Mouse (Mus musculus): ENCODE measurements at regions not wholly inside any gene's neighbourhood (a gene's known extent, or its start where the extent isn't known, plus 50 kb on each side); places are given as distances from the start of the nearest gene placed in this dataset.

GRCm38 (mm10) chr8:92024133-92024532, 222.3 kb upstream of the Irx3 start:
- no peak overlapping the region for H3K4me3 ChIP-seq (ENCODE audit: low read length)
- H3K36me3 ChIP-seq (ENCODE audit: insufficient read depth, low read length) = no peaks in the 10 kb centered on the region
- H3K9ac ChIP-seq (replicated peaks; ENCODE audit: low read length) = no peak overlapping the region
- H3K27me3 ChIP-seq (ENCODE audit: insufficient read depth, low read length) = peaks cover 55% of the 10 kb centered on the region
- no peak for ATAC-seq (ENCODE audit: low FRiP score, low TSS enrichment)
- WGBS = 19% methylated on average over 8 of the region's 8 CpGs
- H3K4me1 ChIP-seq (ENCODE audit: insufficient read depth, low read length) = peaks cover 4% of the 10 kb centered on the region; the same call in 1 of the 2 replicates
- H3K4me2 ChIP-seq (replicated peaks; ENCODE audit: low read depth, low read length) = no peak overlapping the region; the same call in 1 of the 2 replicates
- H3K9me3 ChIP-seq (ENCODE audit: low read length) = no peaks in the 10 kb centered on the region
- no peak overlapping the region for H3K27ac ChIP-seq (ENCODE audit: low read length)

- Histone ChIP-seq H3K4me3 (ENCODE audit: low read length) (no peak overlapping the region), H3K27ac (ENCODE audit: low read length) (no peak overlapping the region), H3K4me1 (ENCODE audit: insufficient read depth, low read length) (peaks cover 4% of the 10 kb centered on the region; the same call in 1 of the 2 replicates), H3K9ac (replicated peaks; ENCODE audit: low read length) (no peak overlapping the region), H3K9me3 (ENCODE audit: low read length) (no peaks in the 10 kb centered on the region), H3K36me3 (ENCODE audit: insufficient read depth, low read length) (no peaks in the 10 kb centered on the region), H3K27me3 (ENCODE audit: insufficient read depth, low read length) (peaks cover 38% of the 10 kb centered on the region), H3K4me2 (replicated peaks; ENCODE audit: low read depth, low read length) (no peak overlapping the region)
- WGBS = 86% methylated on average over 3 of the region's 3 CpGs
- ATAC-seq (ENCODE audit: low FRiP score, low TSS enrichment) = no peak
Measured at GRCm38 (mm10) chr8:92021521-92021920, 219.7 kb upstream of the Irx3 start.

- ATAC-seq (ENCODE audit: low FRiP score, low TSS enrichment) = 0 out of 2 replicates have a peak, but pooled peaks have one; percentile 39
- Histone ChIP-seq H3K4me3 (ENCODE audit: low read length) (no peak overlapping the region), H3K27me3 (ENCODE audit: insufficient read depth, low read length) (peaks cover 11% of the 10 kb centered on the region; the same call in 1 of the 2 replicates), H3K4me2 (replicated peaks; ENCODE audit: low read depth, low read length) (no peak overlapping the region), H3K9me3 (ENCODE audit: low read length) (no peaks in the 10 kb centered on the region), H3K36me3 (ENCODE audit: insufficient read depth, low read length) (no peaks in the 10 kb centered on the region), H3K27ac (ENCODE audit: low read length) (no peak overlapping the region), H3K9ac (replicated peaks; ENCODE audit: low read length) (no peak overlapping the region), H3K4me1 (ENCODE audit: insufficient read depth, low read length) (peaks cover 4% of the 10 kb centered on the region; the same call in 1 of the 2 replicates)
- WGBS = 65% methylated on average over 4 of the region's 4 CpGs
Measured at GRCm38 (mm10) chr8:92014704-92015103, 212.8 kb upstream of the Irx3 start.

- H3K27me3 ChIP-seq (ENCODE audit: insufficient read depth, low read length) = peaks cover 15% of the 10 kb centered on the region
- H3K36me3 ChIP-seq (ENCODE audit: insufficient read depth, low read length) = no peaks in the 10 kb centered on the region
- 56% methylated on average over 4 of the region's 4 CpGs for WGBS
- H3K4me2 ChIP-seq (replicated peaks; ENCODE audit: low read depth, low read length) = no peak overlapping the region
- ATAC-seq (ENCODE audit: low FRiP score, low TSS enrichment) = no peak
- peaks cover 16% of the 10 kb centered on the region for H3K4me1 ChIP-seq (ENCODE audit: insufficient read depth, low read length)
- H3K9me3 ChIP-seq (ENCODE audit: low read length) = no peaks in the 10 kb centered on the region
- no peak overlapping the region for H3K4me3 ChIP-seq (ENCODE audit: low read length)
- no peak overlapping the region for H3K9ac ChIP-seq (replicated peaks; ENCODE audit: low read length)
- no peak overlapping the region for H3K27ac ChIP-seq (ENCODE audit: low read length)
Measured at GRCm38 (mm10) chr8:92013183-92013582, 211.3 kb upstream of the Irx3 start.

- H3K36me3 ChIP-seq (ENCODE audit: insufficient read depth, low read length) = no peaks in the 10 kb centered on the region
- no peak overlapping the region for H3K4me2 ChIP-seq (replicated peaks; ENCODE audit: low read depth, low read length)
- peaks cover 28% of the 10 kb centered on the region for H3K27me3 ChIP-seq (ENCODE audit: insufficient read depth, low read length)
- no peaks in the 10 kb centered on the region for H3K9me3 ChIP-seq (ENCODE audit: low read length)
- ATAC-seq (ENCODE audit: low FRiP score, low TSS enrichment) = no peak
- H3K9ac ChIP-seq (replicated peaks; ENCODE audit: low read length) = no peak overlapping the region
- no peak overlapping the region for H3K27ac ChIP-seq (ENCODE audit: low read length)
- peaks cover 16% of the 10 kb centered on the region for H3K4me1 ChIP-seq (ENCODE audit: insufficient read depth, low read length)
- 71% methylated on average over 4 of the region's 4 CpGs for WGBS
- H3K4me3 ChIP-seq (ENCODE audit: low read length) = no peak overlapping the region
Measured at GRCm38 (mm10) chr8:92010412-92010811, 208.5 kb upstream of the Irx3 start.

GRCm38 (mm10) chr8:92008616-92009610, 207.0 kb upstream of the Irx3 start:
- ATAC-seq (ENCODE audit: low FRiP score, low TSS enrichment) = peak; percentile 31; the same call in 1 of the 2 replicates
- H3K4me1 ChIP-seq (ENCODE audit: insufficient read depth, low read length) = peaks cover 16% of the 10 kb centered on the region
- peaks cover 32% of the 10 kb centered on the region for H3K27me3 ChIP-seq (ENCODE audit: insufficient read depth, low read length)
- H3K27ac ChIP-seq (ENCODE audit: low read length) = no peak overlapping the region
- WGBS = 33% methylated on average over 14 of the region's 14 CpGs
- no peak overlapping the region for H3K4me2 ChIP-seq (replicated peaks; ENCODE audit: low read depth, low read length)
- H3K9ac ChIP-seq (replicated peaks; ENCODE audit: low read length) = no peak overlapping the region
- H3K9me3 ChIP-seq (ENCODE audit: low read length) = no peaks in the 10 kb centered on the region
- H3K36me3 ChIP-seq (ENCODE audit: insufficient read depth, low read length) = no peaks in the 10 kb centered on the region
- no peak overlapping the region for H3K4me3 ChIP-seq (ENCODE audit: low read length)

GRCm38 (mm10) chr8:92005091-92005490, 203.2 kb upstream of the Irx3 start:
- Histone ChIP-seq H3K4me1 (ENCODE audit: insufficient read depth, low read length) (peaks cover 16% of the 10 kb centered on the region), H3K4me2 (replicated peaks; ENCODE audit: low read depth, low read length) (no peak overlapping the region), H3K27ac (ENCODE audit: low read length) (no peak overlapping the region), H3K9ac (replicated peaks; ENCODE audit: low read length) (no peak overlapping the region), H3K27me3 (ENCODE audit: insufficient read depth, low read length) (peaks cover 39% of the 10 kb centered on the region), H3K36me3 (ENCODE audit: insufficient read depth, low read length) (no peaks in the 10 kb centered on the region), H3K4me3 (ENCODE audit: low read length) (no peak overlapping the region), H3K9me3 (ENCODE audit: low read length) (peaks cover 5% of the 10 kb centered on the region)
- ATAC-seq (ENCODE audit: low FRiP score, low TSS enrichment) = no peak
- 79% methylated on average over 2 of the region's 2 CpGs for WGBS

GRCm38 (mm10) chr8:92004532-92004931, 202.7 kb upstream of the Irx3 start:
- 75% methylated on average over 10 of the region's 10 CpGs for WGBS
- Histone ChIP-seq H3K27ac (ENCODE audit: low read length) (no peak overlapping the region), H3K9ac (replicated peaks; ENCODE audit: low read length) (no peak overlapping the region), H3K36me3 (ENCODE audit: insufficient read depth, low read length) (no peaks in the 10 kb centered on the region), H3K4me2 (replicated peaks; ENCODE audit: low read depth, low read length) (no peak overlapping the region), H3K4me3 (ENCODE audit: low read length) (no peak overlapping the region), H3K4me1 (ENCODE audit: insufficient read depth, low read length) (peaks cover 11% of the 10 kb centered on the region), H3K9me3 (ENCODE audit: low read length) (peaks cover 5% of the 10 kb centered on the region), H3K27me3 (ENCODE audit: insufficient read depth, low read length) (peaks cover 37% of the 10 kb centered on the region)
- no peak for ATAC-seq (ENCODE audit: low FRiP score, low TSS enrichment)

GRCm38 (mm10) chr8:92000368-92000767, 198.5 kb upstream of the Irx3 start:
- no peak overlapping the region for H3K4me3 ChIP-seq (ENCODE audit: low read length)
- peaks cover 14% of the 10 kb centered on the region for H3K9me3 ChIP-seq (ENCODE audit: low read length)
- no peak overlapping the region for H3K27ac ChIP-seq (ENCODE audit: low read length)
- no peaks in the 10 kb centered on the region for H3K36me3 ChIP-seq (ENCODE audit: insufficient read depth, low read length)
- no peak overlapping the region for H3K4me2 ChIP-seq (replicated peaks; ENCODE audit: low read depth, low read length)
- peaks cover 12% of the 10 kb centered on the region for H3K4me1 ChIP-seq (ENCODE audit: insufficient read depth, low read length)
- H3K9ac ChIP-seq (replicated peaks; ENCODE audit: low read length) = no peak overlapping the region
- ATAC-seq (ENCODE audit: low FRiP score, low TSS enrichment) = no peak
- peaks cover 17% of the 10 kb centered on the region for H3K27me3 ChIP-seq (ENCODE audit: insufficient read depth, low read length)
- 90% methylated on average over 1 of the region's 1 CpGs for WGBS

- WGBS = 67% methylated on average over 5 of the region's 5 CpGs
- H3K27me3 ChIP-seq (ENCODE audit: insufficient read depth, low read length) = peaks cover 17% of the 10 kb centered on the region
Measured at GRCm38 (mm10) chr8:91999661-92000060, 197.8 kb upstream of the Irx3 start.

More at GRCm38 (mm10) chr8:91999661-92000060, 197.8 kb upstream of the Irx3 start:
- no peak overlapping the region for H3K4me2 ChIP-seq (replicated peaks; ENCODE audit: low read depth, low read length)
- H3K9me3 ChIP-seq (ENCODE audit: low read length) = peaks cover 14% of the 10 kb centered on the region
- no peak overlapping the region for H3K4me3 ChIP-seq (ENCODE audit: low read length)
- peaks cover 12% of the 10 kb centered on the region for H3K4me1 ChIP-seq (ENCODE audit: insufficient read depth, low read length)
- no peak for ATAC-seq (ENCODE audit: low FRiP score, low TSS enrichment)
- H3K36me3 ChIP-seq (ENCODE audit: insufficient read depth, low read length) = no peaks in the 10 kb centered on the region
- H3K27ac ChIP-seq (ENCODE audit: low read length) = no peak overlapping the region
- no peak overlapping the region for H3K9ac ChIP-seq (replicated peaks; ENCODE audit: low read length)

All from kidney, embryonic 16.5 days (tissue).